Mouse (Mus musculus): ENCODE data around the gene Pibf1.

DNA sequence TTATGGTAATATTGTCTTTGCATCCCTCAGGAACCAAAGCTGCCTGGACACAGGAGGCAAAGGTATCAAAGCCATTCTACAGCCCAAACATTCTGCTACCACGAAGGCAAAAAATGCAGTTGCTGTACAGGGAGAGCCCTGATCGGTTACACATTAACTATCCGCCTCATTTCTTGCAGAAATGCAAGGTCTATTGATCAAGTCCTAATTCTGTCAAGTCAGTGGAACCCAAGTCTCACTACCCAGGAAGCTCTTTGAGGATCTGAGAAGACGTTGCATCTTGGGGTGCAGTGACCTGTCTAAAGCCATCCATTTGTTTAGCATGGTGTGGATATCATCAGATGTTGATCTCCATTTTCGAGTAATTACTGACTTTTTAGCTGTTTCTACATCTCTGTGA lies 181.2 kb downstream of the Pibf1 start:
- TF ChIP-seq CTCF (IDR thresholded peaks at IDR 0.05; ENCODE audit: low read depth) (no peak), EP300 (optimal IDR thresholded peaks at IDR 0.05) (no peak)
